Mouse (Mus musculus) kidney, adult 9 months (tissue): ENCODE data around the gene Rplp2.
A peak's percentile ranks its signal among the peaks of the same experiment; 100 is the strongest.

Experiments used
- DNase-seq: peaks from one replicate; pipeline ENCODE4 v3.0.0; 2022

The Rplp2 gene

GRCm38 (mm10) chr7:141468522-141469211 is 21.5 kb downstream of the Rplp2 start:
- peak; percentile 82 for DNase-seq

- DNase-seq = no peak
Observed at GRCm38 (mm10) chr7:141469352-141469751, 22.2 kb downstream of the Rplp2 start.

GRCm38 (mm10) chr7:141469901-141470636 is 22.9 kb downstream of the Rplp2 start:
- no peak for DNase-seq

GRCm38 (mm10) chr7:141470637-141470944 is 23.4 kb downstream of the Rplp2 start:
- DNase-seq = no peak

- DNase-seq = no peak
Observed at GRCm38 (mm10) chr7:141471236-141471635, 24.1 kb downstream of the Rplp2 start.

GRCm38 (mm10) chr7:141472226-141472625 is 25.1 kb downstream of the Rplp2 start:
- no peak for DNase-seq

- DNase-seq = no peak
Observed at GRCm38 (mm10) chr7:141472763-141473162, 25.6 kb downstream of the Rplp2 start.

- DNase-seq = no peak
Observed at GRCm38 (mm10) chr7:141474160-141474559, 27.0 kb downstream of the Rplp2 start.

- peak; percentile 89 for DNase-seq
Observed at GRCm38 (mm10) chr7:141475011-141475804, 28.0 kb downstream of the Rplp2 start, which contains the start of the genes Polr2l and Tspan4. TSS of gene Polr2l (minus strand) at chr7:141475132. TSS of gene Tspan4 (plus strand) at chr7:141475240.

- no peak for DNase-seq
Observed at GRCm38 (mm10) chr7:141475805-141476158, 28.6 kb downstream of the Rplp2 start.

GRCm38 (mm10) chr7:141476226-141476980 is 29.2 kb downstream of the Rplp2 start:
- DNase-seq = peak; percentile 96

- DNase-seq = no peak
Observed at GRCm38 (mm10) chr7:141476981-141477370, 29.8 kb downstream of the Rplp2 start.

GRCm38 (mm10) chr7:141477578-141478269 is 30.6 kb downstream of the Rplp2 start:
- no peak for DNase-seq

GRCm38 (mm10) chr7:141478270-141478748 is 31.1 kb downstream of the Rplp2 start:
- DNase-seq = no peak

GRCm38 (mm10) chr7:141480842-141481497 is 33.8 kb downstream of the Rplp2 start:
- DNase-seq = peak; percentile 83

GRCm38 (mm10) chr7:141481498-141482401 is 34.6 kb downstream of the Rplp2 start:
- peak; percentile 57 for DNase-seq

- no peak for DNase-seq
Observed at GRCm38 (mm10) chr7:141482531-141483024, 35.4 kb downstream of the Rplp2 start.

GRCm38 (mm10) chr7:141483114-141483653 is 36.0 kb downstream of the Rplp2 start:
- no peak for DNase-seq

GRCm38 (mm10) chr7:141484186-141485120 is 37.3 kb downstream of the Rplp2 start:
- no peak for DNase-seq
